Comparison of ENCODE assay signal across 12 mouse cellular contexts in genomic region chr13:32236269-32236678, GRCm38 (mm10).
DNase-seq lines count a peak whose midpoint lies in the region; ATAC-seq and TF ChIP-seq lines count a peak whose summit lies in the region.
"Had no signal": no experiment of that assay in that cellular context is flagged by ENCODE, and none has a peak within 500 bp of the region (broad histone marks: within the 10 kb centered on the region; RNA-seq: fewer than 3 reads in every experiment).

No protein-coding gene starts in this region.

- TF ChIP-seq CTCF in brain, embryonic 14.5 days (IDR thresholded peaks at IDR 0.05; ENCODE audit: borderline replicate concordance, extremely low read depth, insufficient read depth, insufficient read length): no peak

- H3K36me3 ChIP-seq in limb, embryonic 13.5 days: no peaks in the 10 kb centered on the region
- H3K36me3 ChIP-seq in limb, embryonic 10.5 days: no peaks in the 10 kb centered on the region
- no peaks in the 10 kb centered on the region for H3K36me3 ChIP-seq in heart, embryonic 16.5 days (ENCODE audit: control insufficient read depth, insufficient read depth)
- no peaks in the 10 kb centered on the region for H3K36me3 ChIP-seq in midbrain, embryonic 11.5 days (ENCODE audit: control insufficient read depth, insufficient read depth, low read length)
- no peaks in the 10 kb centered on the region for H3K36me3 ChIP-seq in forebrain, embryonic 13.5 days (ENCODE audit: poor library complexity, severe bottlenecking)
- H3K36me3 ChIP-seq: embryonic facial prominence, embryonic 15.5 days; intestine, embryonic 15.5 days had no signal

- TF ChIP-seq POLR2A in brain, embryonic 14.5 days (IDR thresholded peaks at IDR 0.05; ENCODE audit: borderline replicate concordance, extremely low read depth, insufficient read depth, insufficient read length, poor library complexity, severe bottlenecking): no peak

- H3K27ac ChIP-seq in limb, embryonic 13.5 days: peak overlapping the region; percentile 28; the same call in 1 of the 2 replicates
- H3K27ac ChIP-seq in limb, embryonic 10.5 days: no peak overlapping the region
- peak overlapping the region; percentile 64 for H3K27ac ChIP-seq in heart, embryonic 16.5 days (ENCODE audit: low read length)
- no peak overlapping the region for H3K27ac ChIP-seq in midbrain, embryonic 11.5 days (ENCODE audit: low read depth, low read length)
- no peak overlapping the region for H3K27ac ChIP-seq in forebrain, embryonic 13.5 days
- H3K27ac ChIP-seq: embryonic facial prominence, embryonic 15.5 days; intestine, embryonic 15.5 days; liver, embryonic 14.5 days; stomach, postnatal 0 days had no signal

- H3K27me3 ChIP-seq in limb, embryonic 13.5 days: no peaks in the 10 kb centered on the region; the same call in 1 of the 2 replicates
- H3K27me3 ChIP-seq in limb, embryonic 10.5 days (ENCODE audit: low read depth, poor library complexity, severe bottlenecking): no peaks in the 10 kb centered on the region; the same call in 1 of the 2 replicates
- H3K27me3 ChIP-seq in heart, embryonic 16.5 days (ENCODE audit: control insufficient read depth, insufficient read depth, low read length): no peaks in the 10 kb centered on the region
- H3K27me3 ChIP-seq in midbrain, embryonic 11.5 days (ENCODE audit: control insufficient read depth, insufficient read depth, low read length): no peaks in the 10 kb centered on the region
- no peaks in the 10 kb centered on the region for H3K27me3 ChIP-seq in forebrain, embryonic 13.5 days
- H3K27me3 ChIP-seq: embryonic facial prominence, embryonic 15.5 days; intestine, embryonic 15.5 days had no signal

- H3K9ac ChIP-seq in limb, embryonic 13.5 days: no peak overlapping the region
- H3K9ac ChIP-seq in heart, embryonic 16.5 days (ENCODE audit: low read length): no peak overlapping the region
- H3K9ac ChIP-seq in midbrain, embryonic 11.5 days (ENCODE audit: low read length): no peak overlapping the region
- no peak overlapping the region for H3K9ac ChIP-seq in forebrain, embryonic 13.5 days
- H3K9ac ChIP-seq: embryonic facial prominence, embryonic 15.5 days; intestine, embryonic 15.5 days; liver, embryonic 14.5 days had no signal

- H3K4me2 ChIP-seq in limb, embryonic 13.5 days (replicated peaks): no peak overlapping the region
- H3K4me2 ChIP-seq in heart, embryonic 16.5 days (ENCODE audit: low read depth, low read length): no peak overlapping the region
- H3K4me2 ChIP-seq in midbrain, embryonic 11.5 days: no peak overlapping the region
- no peak overlapping the region for H3K4me2 ChIP-seq in forebrain, embryonic 13.5 days
- H3K4me2 ChIP-seq: embryonic facial prominence, embryonic 15.5 days; intestine, embryonic 15.5 days had no signal

- no peak for DNase-seq in limb, embryonic 10.5 days (ENCODE audit: low spot score)
- DNase-seq in brain, embryonic 14.5 days (ENCODE audit: low read depth): peak; percentile 6
- peak; percentile 60 for DNase-seq in lung, postnatal 36 days
- no peak for DNase-seq in midbrain, embryonic 11.5 days (ENCODE audit: low spot score, missing footprints)

- WGBS in limb, embryonic 13.5 days: 30% methylated on average over 3 of the region's 3 CpGs
- WGBS in limb, embryonic 10.5 days: 43% methylated on average over 3 of the region's 3 CpGs
- 26% methylated on average over 3 of the region's 3 CpGs for WGBS in heart, embryonic 16.5 days
- WGBS in midbrain, embryonic 11.5 days: 75% methylated on average over 3 of the region's 3 CpGs
- WGBS in forebrain, embryonic 13.5 days: 75% methylated on average over 3 of the region's 3 CpGs

- ATAC-seq in limb, embryonic 13.5 days (ENCODE audit: low FRiP score, low read depth): peak; percentile 66
- peak; percentile 87 for ATAC-seq in heart, embryonic 16.5 days (replicated peaks; ENCODE audit: extremely low read depth, insufficient read depth, low FRiP score)
- ATAC-seq in inflammation-experienced regulatory T-cells, adult 6 months: no peak
- no peak for ATAC-seq in midbrain, embryonic 11.5 days (ENCODE audit: low FRiP score)
- no peak for ATAC-seq in forebrain, embryonic 13.5 days
- ATAC-seq: intestine, embryonic 15.5 days had no signal

- peaks cover 20% of the 10 kb centered on the region for H3K4me1 ChIP-seq in limb, embryonic 13.5 days
- peaks cover 11% of the 10 kb centered on the region for H3K4me1 ChIP-seq in limb, embryonic 10.5 days
- peaks cover 9% of the 10 kb centered on the region for H3K4me1 ChIP-seq in heart, embryonic 16.5 days (ENCODE audit: control insufficient read depth, insufficient read depth, low read length)
- no peaks in the 10 kb centered on the region for H3K4me1 ChIP-seq in midbrain, embryonic 11.5 days (ENCODE audit: control insufficient read depth, insufficient read depth, low read length)
- no peaks in the 10 kb centered on the region for H3K4me1 ChIP-seq in forebrain, embryonic 13.5 days
- H3K4me1 ChIP-seq: intestine, embryonic 15.5 days had no signal

- no peaks in the 10 kb centered on the region for H3K9me3 ChIP-seq in limb, embryonic 13.5 days
- no peaks in the 10 kb centered on the region for H3K9me3 ChIP-seq in limb, embryonic 10.5 days (replicated peaks)
- no peaks in the 10 kb centered on the region for H3K9me3 ChIP-seq in heart, embryonic 16.5 days (replicated peaks; ENCODE audit: control insufficient read depth, low read length)
- no peaks in the 10 kb centered on the region for H3K9me3 ChIP-seq in midbrain, embryonic 11.5 days (ENCODE audit: control insufficient read depth, low read length)
- H3K9me3 ChIP-seq in forebrain, embryonic 13.5 days (replicated peaks): no peaks in the 10 kb centered on the region
- H3K9me3 ChIP-seq: embryonic facial prominence, embryonic 15.5 days; intestine, embryonic 15.5 days had no signal

- H3K4me3 ChIP-seq in limb, embryonic 13.5 days: no peak overlapping the region
- no peak overlapping the region for H3K4me3 ChIP-seq in limb, embryonic 10.5 days
- no peak overlapping the region for H3K4me3 ChIP-seq in heart, embryonic 16.5 days (ENCODE audit: low read length)
- H3K4me3 ChIP-seq in midbrain, embryonic 11.5 days (ENCODE audit: low read depth, low read length): no peak overlapping the region
- H3K4me3 ChIP-seq in forebrain, embryonic 13.5 days: no peak overlapping the region
- H3K4me3 ChIP-seq: embryonic facial prominence, embryonic 15.5 days; intestine, embryonic 15.5 days had no signal

Comparison
In these comparisons a context has a peak if more than half of its experiments do, and no peak if none do; other contexts are left out.
1. H3K27ac ChIP-seq: peak in limb, embryonic 13.5 days (single experiment) and heart, embryonic 16.5 days (single experiment); none in limb, embryonic 10.5 days (single experiment), midbrain, embryonic 11.5 days (single experiment) and forebrain, embryonic 13.5 days (single experiment).
2. ATAC-seq: peak in limb, embryonic 13.5 days (single experiment) and heart, embryonic 16.5 days (single experiment); none in inflammation-experienced regulatory T-cells, adult 6 months (single experiment), midbrain, embryonic 11.5 days (single experiment) and forebrain, embryonic 13.5 days (single experiment).
3. DNase-seq: peak in brain, embryonic 14.5 days (single experiment) and lung, postnatal 36 days (single experiment); none in limb, embryonic 10.5 days (single experiment) and midbrain, embryonic 11.5 days (single experiment).